Mouse (Mus musculus): Measurements from ENCODE around the gene Tbc1d21. TPM values are rescaled to one million over a fixed set of nuclear protein-coding genes. Genes with fewer than 3 reads are reported as not detected.

Tbc1d21 gene
- polyA plus RNA-seq, 1 experiment from 2014 or later: not detected

GRCm38 (mm10) chr9:58388381-58388780 lies 18.1 kb upstream of the Tbc1d21 start:
- no peak overlapping the region for H3K27ac ChIP-seq (ENCODE audit: low read depth, low read length)
- ATAC-seq: no peak
- no peak for DNase-seq (ENCODE audit: low spot score)
- H3K27me3 ChIP-seq (replicated peaks; ENCODE audit: control insufficient read depth, insufficient read depth, low read length): no peaks in the 10 kb centered on the region
- no peaks in the 10 kb centered on the region for H3K36me3 ChIP-seq (ENCODE audit: control insufficient read depth, insufficient read depth, low read length)
- WGBS: 76% methylated on average over 3 of the region's 3 CpGs
- no peak overlapping the region for H3K4me3 ChIP-seq (ENCODE audit: low read depth, low read length)
- no peaks in the 10 kb centered on the region for H3K4me1 ChIP-seq (ENCODE audit: control insufficient read depth, insufficient read depth, low read length)
- H3K9ac ChIP-seq (ENCODE audit: low read length): no peak overlapping the region
- H3K9me3 ChIP-seq (replicated peaks; ENCODE audit: control insufficient read depth, low read length): no peaks in the 10 kb centered on the region
- H3K4me2 ChIP-seq (ENCODE audit: low read length): no peak overlapping the region

- ATAC-seq: no peak
- H3K4me1 ChIP-seq (ENCODE audit: control insufficient read depth, insufficient read depth, low read length): peaks cover 3% of the 10 kb centered on the region
- H3K27me3 ChIP-seq (replicated peaks; ENCODE audit: control insufficient read depth, insufficient read depth, low read length): no peaks in the 10 kb centered on the region
- 55% methylated on average over 4 of the region's 4 CpGs for WGBS
- no peaks in the 10 kb centered on the region for H3K36me3 ChIP-seq (ENCODE audit: control insufficient read depth, insufficient read depth, low read length)
- DNase-seq (ENCODE audit: low spot score): no peak
- no peaks in the 10 kb centered on the region for H3K9me3 ChIP-seq (replicated peaks; ENCODE audit: control insufficient read depth, low read length)
- H3K4me3 ChIP-seq (ENCODE audit: low read depth, low read length): no peak overlapping the region
- H3K4me2 ChIP-seq (ENCODE audit: low read length): no peak overlapping the region
- no peak overlapping the region for H3K27ac ChIP-seq (ENCODE audit: low read depth, low read length)
- no peak overlapping the region for H3K9ac ChIP-seq (ENCODE audit: low read length)
Measured at GRCm38 (mm10) chr9:58378878-58379277, 8.6 kb upstream of the Tbc1d21 start.

- no peak overlapping the region for H3K4me2 ChIP-seq (ENCODE audit: low read length)
- no peak overlapping the region for H3K4me3 ChIP-seq (ENCODE audit: low read depth, low read length)
- no peaks in the 10 kb centered on the region for H3K36me3 ChIP-seq (ENCODE audit: control insufficient read depth, insufficient read depth, low read length)
- no peaks in the 10 kb centered on the region for H3K27me3 ChIP-seq (replicated peaks; ENCODE audit: control insufficient read depth, insufficient read depth, low read length)
- ATAC-seq (peak; percentile 93), DNase-seq (ENCODE audit: low spot score) (peak; percentile 75)
- H3K4me1 ChIP-seq (ENCODE audit: control insufficient read depth, insufficient read depth, low read length): peaks cover 3% of the 10 kb centered on the region
- no peaks in the 10 kb centered on the region for H3K9me3 ChIP-seq (replicated peaks; ENCODE audit: control insufficient read depth, low read length)
- H3K9ac ChIP-seq (ENCODE audit: low read length): no peak overlapping the region
- H3K27ac ChIP-seq (ENCODE audit: low read depth, low read length): peak overlapping the region; percentile 17; the same call in 1 of the 2 replicates
- 43% methylated on average over 12 of the region's 12 CpGs for WGBS
Measured at GRCm38 (mm10) chr9:58373912-58374431, 3.7 kb upstream of the Tbc1d21 start.

GRCm38 (mm10) chr9:58371914-58372313 lies 1.7 kb upstream of the Tbc1d21 start:
- Histone ChIP-seq H3K4me3 (ENCODE audit: low read depth, low read length) (no peak overlapping the region), H3K9me3 (replicated peaks; ENCODE audit: control insufficient read depth, low read length) (no peaks in the 10 kb centered on the region), H3K4me1 (ENCODE audit: control insufficient read depth, insufficient read depth, low read length) (peaks cover 3% of the 10 kb centered on the region), H3K4me2 (ENCODE audit: low read length) (no peak overlapping the region), H3K27me3 (replicated peaks; ENCODE audit: control insufficient read depth, insufficient read depth, low read length) (no peaks in the 10 kb centered on the region), H3K27ac (ENCODE audit: low read depth, low read length) (no peak overlapping the region), H3K9ac (ENCODE audit: low read length) (no peak overlapping the region), H3K36me3 (ENCODE audit: control insufficient read depth, insufficient read depth, low read length) (no peaks in the 10 kb centered on the region)
- DNase-seq (ENCODE audit: low spot score) (no peak), ATAC-seq (no peak)
- 79% methylated on average over 8 of the region's 8 CpGs for WGBS

- WGBS: 51% methylated on average over 6 of the region's 6 CpGs
- Histone ChIP-seq H3K4me1 (ENCODE audit: control insufficient read depth, insufficient read depth, low read length) (peaks cover 3% of the 10 kb centered on the region), H3K27me3 (replicated peaks; ENCODE audit: control insufficient read depth, insufficient read depth, low read length) (no peaks in the 10 kb centered on the region), H3K9me3 (replicated peaks; ENCODE audit: control insufficient read depth, low read length) (no peaks in the 10 kb centered on the region), H3K36me3 (ENCODE audit: control insufficient read depth, insufficient read depth, low read length) (no peaks in the 10 kb centered on the region), H3K4me2 (ENCODE audit: low read length) (no peak overlapping the region), H3K27ac (ENCODE audit: low read depth, low read length) (no peak overlapping the region), H3K4me3 (ENCODE audit: low read depth, low read length) (no peak overlapping the region), H3K9ac (ENCODE audit: low read length) (no peak overlapping the region)
- no peak for ATAC-seq
- peak; percentile 63 for DNase-seq (ENCODE audit: low spot score)
Measured at GRCm38 (mm10) chr9:58369644-58370043, 611 bp downstream of the Tbc1d21 start.

- H3K4me1 ChIP-seq (ENCODE audit: control insufficient read depth, insufficient read depth, low read length): no peaks in the 10 kb centered on the region
- DNase-seq (ENCODE audit: low spot score) (no peak), ATAC-seq (no peak)
- H3K36me3 ChIP-seq (ENCODE audit: control insufficient read depth, insufficient read depth, low read length): no peaks in the 10 kb centered on the region
- no peaks in the 10 kb centered on the region for H3K9me3 ChIP-seq (replicated peaks; ENCODE audit: control insufficient read depth, low read length)
- H3K27ac ChIP-seq (ENCODE audit: low read depth, low read length): no peak overlapping the region
- no peak overlapping the region for H3K4me2 ChIP-seq (ENCODE audit: low read length)
- WGBS: 88% methylated on average over 8 of the region's 8 CpGs
- H3K9ac ChIP-seq (ENCODE audit: low read length): no peak overlapping the region
- no peak overlapping the region for H3K4me3 ChIP-seq (ENCODE audit: low read depth, low read length)
- H3K27me3 ChIP-seq (replicated peaks; ENCODE audit: control insufficient read depth, insufficient read depth, low read length): no peaks in the 10 kb centered on the region
Measured at GRCm38 (mm10) chr9:58364325-58364724, 5.9 kb downstream of the Tbc1d21 start.

GRCm38 (mm10) chr9:58361956-58362355 lies 8.3 kb downstream of the Tbc1d21 start:
- Histone ChIP-seq H3K27me3 (replicated peaks; ENCODE audit: control insufficient read depth, insufficient read depth, low read length) (no peaks in the 10 kb centered on the region), H3K4me1 (ENCODE audit: control insufficient read depth, insufficient read depth, low read length) (no peaks in the 10 kb centered on the region), H3K36me3 (ENCODE audit: control insufficient read depth, insufficient read depth, low read length) (no peaks in the 10 kb centered on the region), H3K9ac (ENCODE audit: low read length) (no peak overlapping the region), H3K4me3 (ENCODE audit: low read depth, low read length) (no peak overlapping the region), H3K4me2 (ENCODE audit: low read length) (no peak overlapping the region), H3K9me3 (replicated peaks; ENCODE audit: control insufficient read depth, low read length) (no peaks in the 10 kb centered on the region), H3K27ac (ENCODE audit: low read depth, low read length) (no peak overlapping the region)
- 82% methylated on average over 7 of the region's 7 CpGs for WGBS
- no peak for ATAC-seq
- DNase-seq (ENCODE audit: low spot score): no peak

GRCm38 (mm10) chr9:58361373-58361772 lies 8.9 kb downstream of the Tbc1d21 start:
- 100% methylated on average over 1 of the region's 1 CpGs for WGBS
- no peaks in the 10 kb centered on the region for H3K9me3 ChIP-seq (replicated peaks; ENCODE audit: control insufficient read depth, low read length)
- H3K4me1 ChIP-seq (ENCODE audit: control insufficient read depth, insufficient read depth, low read length): peaks cover under 1% of the 10 kb centered on the region
- no peak overlapping the region for H3K27ac ChIP-seq (ENCODE audit: low read depth, low read length)
- H3K9ac ChIP-seq (ENCODE audit: low read length): no peak overlapping the region
- DNase-seq (ENCODE audit: low spot score) (no peak), ATAC-seq (no peak)
- H3K4me2 ChIP-seq (ENCODE audit: low read length): no peak overlapping the region
- no peaks in the 10 kb centered on the region for H3K36me3 ChIP-seq (ENCODE audit: control insufficient read depth, insufficient read depth, low read length)
- no peaks in the 10 kb centered on the region for H3K27me3 ChIP-seq (replicated peaks; ENCODE audit: control insufficient read depth, insufficient read depth, low read length)
- H3K4me3 ChIP-seq (ENCODE audit: low read depth, low read length): no peak overlapping the region

- DNase-seq (ENCODE audit: low spot score) (peak; percentile 76), ATAC-seq (peak; percentile 90)
- peaks cover 18% of the 10 kb centered on the region for H3K4me1 ChIP-seq (ENCODE audit: control insufficient read depth, insufficient read depth, low read length)
- H3K27ac ChIP-seq (ENCODE audit: low read depth, low read length): peak overlapping the region; percentile 66
- 0 out of 2 replicates have a peak overlapping the region, but pooled peaks have one; percentile 0 for H3K4me2 ChIP-seq (ENCODE audit: low read length)
- no peak overlapping the region for H3K4me3 ChIP-seq (ENCODE audit: low read depth, low read length)
- H3K9ac ChIP-seq (ENCODE audit: low read length): no peak overlapping the region
- no peaks in the 10 kb centered on the region for H3K9me3 ChIP-seq (replicated peaks; ENCODE audit: control insufficient read depth, low read length)
- WGBS: 7% methylated on average over 6 of the region's 6 CpGs
- H3K27me3 ChIP-seq (replicated peaks; ENCODE audit: control insufficient read depth, insufficient read depth, low read length): no peaks in the 10 kb centered on the region
- H3K36me3 ChIP-seq (ENCODE audit: control insufficient read depth, insufficient read depth, low read length): no peaks in the 10 kb centered on the region
Measured at GRCm38 (mm10) chr9:58355262-58356050, 14.8 kb downstream of the Tbc1d21 start.
